Mouse (Mus musculus): Measurements from ENCODE around the gene Ss18l1. TPM values are rescaled to one million over a fixed set of nuclear protein-coding genes. Genes with fewer than 3 reads are reported as not detected.

Gene Ss18l1
- total and polyA plus RNA-seq, 3 experiments: 3.1 to 4.3 TPM; not detected in 1

DNA sequence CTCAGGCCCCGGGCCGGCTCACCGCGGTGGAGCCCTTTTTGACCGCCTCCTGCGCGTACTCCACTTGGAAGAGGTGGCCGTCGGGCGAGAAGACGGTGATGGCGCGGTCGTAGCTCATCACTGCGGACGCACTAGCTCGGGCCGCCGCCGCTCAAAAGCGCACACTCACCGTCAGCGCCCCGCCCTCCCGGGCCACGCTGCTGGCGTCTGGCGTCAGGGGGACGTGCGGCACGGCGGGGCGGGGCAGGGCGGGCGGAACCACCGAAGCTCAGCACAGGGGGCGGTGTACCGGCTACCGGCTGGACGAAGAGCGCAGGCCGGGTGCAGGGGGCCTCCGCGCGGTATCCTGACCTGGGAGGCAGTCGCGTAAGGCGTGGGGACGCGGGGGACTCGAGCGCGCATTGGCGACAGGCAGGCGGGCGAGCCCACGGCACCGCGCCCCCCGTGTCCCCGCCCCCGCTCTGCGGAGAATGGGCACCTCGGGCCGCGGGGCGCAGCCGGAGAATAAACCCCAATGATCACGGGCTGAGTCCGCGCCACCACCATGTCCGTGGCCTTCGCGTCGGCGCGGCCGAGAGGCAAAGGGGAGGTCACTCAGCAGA is at the start of gene Ss18l1, which contains the start of gene Psma7 (continued):
- no peak for TF ChIP-seq MYB (IDR thresholded peaks at IDR 0.05; ENCODE audit: low read depth, low read length)
- peak; percentile 75; the same call in 1 of the 2 replicates for TF ChIP-seq HCFC1 (IDR thresholded peaks at IDR 0.05; ENCODE audit: low read depth, low read length)
- no peak for TF ChIP-seq ZKSCAN1 (IDR thresholded peaks at IDR 0.05; ENCODE audit: low read depth, low read length)

DNA sequence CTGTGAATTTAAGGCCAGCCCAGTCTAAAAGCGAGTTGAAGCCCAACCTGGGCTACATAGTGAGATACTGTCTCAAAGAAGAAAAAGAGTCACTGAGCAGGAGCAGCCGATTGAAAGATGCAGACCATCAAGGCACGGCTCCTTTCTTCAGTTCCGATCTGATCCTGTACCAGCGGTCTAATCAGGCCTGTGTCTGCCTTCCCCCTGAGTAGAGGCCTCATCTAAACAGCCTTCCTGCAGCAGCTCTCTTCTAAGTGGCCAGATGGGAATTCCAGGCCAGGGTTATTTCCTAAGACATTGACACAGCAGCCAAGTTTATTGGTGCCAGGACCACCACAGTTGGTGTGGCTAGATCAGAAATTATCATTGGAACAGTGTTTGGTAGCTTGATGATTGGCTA is 49.2 kb upstream of the Ss18l1 start:
- H3K36me3 ChIP-seq (ENCODE audit: control insufficient read depth in 1 of 2, insufficient read depth in 2 of 2, low read length in 2 of 2): no peaks in the 10 kb centered on the region
- H3K79me2 ChIP-seq (ENCODE audit: control insufficient read depth, insufficient read depth, low read length, poor library complexity): no peaks in the 10 kb centered on the region
- no peak for TF ChIP-seq GATA1 (IDR thresholded peaks at IDR 0.05; ENCODE audit: low read depth, low read length)
- TF ChIP-seq JUND (IDR thresholded peaks at IDR 0.05; ENCODE audit: low read depth, low read length): no peak
- no peak for TF ChIP-seq TBP (IDR thresholded peaks at IDR 0.05; ENCODE audit: low read depth, low read length)
- no peak for TF ChIP-seq E2F4 (IDR thresholded peaks at IDR 0.05; ENCODE audit: borderline replicate concordance, low read depth, low read length)
- TF ChIP-seq EP300 (IDR thresholded peaks at IDR 0.05; ENCODE audit: low read depth in 1 of 2, low read length in 2 of 2): no peak
- no peak for TF ChIP-seq MAZ (IDR thresholded peaks at IDR 0.05; ENCODE audit: low read depth, low read length)
- no peak for TF ChIP-seq POLR2AphosphoS2 (IDR thresholded peaks at IDR 0.05; ENCODE audit: low read length)
- TF ChIP-seq HCFC1 (IDR thresholded peaks at IDR 0.05; ENCODE audit: low read depth, low read length): no peak
- no peak for TF ChIP-seq NELFE (IDR thresholded peaks at IDR 0.05; ENCODE audit: low read depth, low read length)
- no peak for TF ChIP-seq RCOR1 (IDR thresholded peaks at IDR 0.05; ENCODE audit: low read depth, low read length)
- no peak for TF ChIP-seq MAX (IDR thresholded peaks at IDR 0.05; ENCODE audit: low read length)
- H3K4me1 ChIP-seq (ENCODE audit: control insufficient read depth in 1 of 2, insufficient read depth in 2 of 2, low read length in 2 of 2): no peaks in the 10 kb centered on the region
- no peaks in the 10 kb centered on the region for H3K9me3 ChIP-seq (replicated peaks; ENCODE audit: insufficient read depth, low read length)
- H3K9ac ChIP-seq (ENCODE audit: control insufficient read depth, low read depth, low read length, poor library complexity, severe bottlenecking): no peak overlapping the region
- no peak overlapping the region for H3K27ac ChIP-seq (ENCODE audit: control insufficient read depth, low read depth, low read length)
- H3K27me3 ChIP-seq (ENCODE audit: control insufficient read depth in 1 of 2, insufficient read depth in 2 of 2, low read length in 2 of 2): peaks cover 0 to 2% of the 10 kb centered on the region in 2 experiments; a peak in 3 of 4 replicates
- DNase-seq (ENCODE audit: low read depth, low spot score): no peak
- no peak overlapping the region for H3K4me3 ChIP-seq (ENCODE audit: control insufficient read depth in 1 of 2, insufficient read depth in 1 of 2, low read depth in 2 of 2, low read length in 2 of 2)

DNA sequence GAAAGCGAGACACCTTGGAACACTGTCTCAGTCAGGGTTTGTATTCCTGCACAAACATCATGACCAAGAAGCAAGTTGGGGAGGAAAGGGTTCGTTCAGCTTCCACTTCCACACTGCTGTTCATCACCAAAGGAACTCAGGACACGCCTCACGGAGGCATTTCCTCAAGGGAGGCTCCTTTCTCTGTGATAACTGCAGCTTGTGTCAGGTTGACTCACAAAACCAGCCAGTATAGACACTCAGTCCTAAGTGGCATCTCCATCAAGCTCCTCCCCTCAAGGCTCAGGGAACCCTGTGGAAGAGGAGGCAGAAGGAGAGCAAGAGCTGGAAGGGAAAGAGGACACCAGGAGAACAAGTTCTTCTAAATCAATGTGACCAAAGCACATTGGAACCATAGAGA is 43.9 kb upstream of the Ss18l1 start:
- no peaks in the 10 kb centered on the region; a peak in 1 of 4 replicates for H3K36me3 ChIP-seq (ENCODE audit: control insufficient read depth in 1 of 2, insufficient read depth in 2 of 2, low read length in 2 of 2)
- no peaks in the 10 kb centered on the region for H3K9me3 ChIP-seq (replicated peaks; ENCODE audit: insufficient read depth, low read length)
- TF ChIP-seq ELF1 (IDR thresholded peaks at IDR 0.05; ENCODE audit: low read depth, low read length) (no peak), MEF2A (IDR thresholded peaks at IDR 0.05; ENCODE audit: extremely low read depth, insufficient replicate concordance, low read depth, low read length, poor library complexity, severe bottlenecking) (no peak), NRF1 (IDR thresholded peaks at IDR 0.05; ENCODE audit: insufficient read depth, low read depth, low read length, poor library complexity, severe bottlenecking) (no peak), MYB (IDR thresholded peaks at IDR 0.05; ENCODE audit: low read depth, low read length) (no peak), RCOR1 (IDR thresholded peaks at IDR 0.05; ENCODE audit: low read depth, low read length) (no peak), BHLHE40 (IDR thresholded peaks at IDR 0.05; ENCODE audit: borderline replicate concordance, low read depth, low read length) (no peak), SMC3 (IDR thresholded peaks at IDR 0.05; ENCODE audit: low read depth, low read length) (no peak)
- no peak overlapping the region for H3K27ac ChIP-seq (ENCODE audit: control insufficient read depth, low read depth, low read length)
- no peak overlapping the region for H3K9ac ChIP-seq (ENCODE audit: control insufficient read depth, low read depth, low read length, poor library complexity, severe bottlenecking)
- H3K4me3 ChIP-seq (ENCODE audit: control insufficient read depth in 1 of 2, insufficient read depth in 1 of 2, low read depth in 2 of 2, low read length in 2 of 2): no peak overlapping the region
- H3K27me3 ChIP-seq (ENCODE audit: control insufficient read depth in 1 of 2, insufficient read depth in 2 of 2, low read length in 2 of 2): peaks cover 10 to 11% of the 10 kb centered on the region in 2 experiments
- no peak for DNase-seq (ENCODE audit: low read depth, low spot score)
- peaks cover 0 to 3% of the 10 kb centered on the region in 2 experiments; a peak in 1 of 4 replicates for H3K4me1 ChIP-seq (ENCODE audit: control insufficient read depth in 1 of 2, insufficient read depth in 2 of 2, low read length in 2 of 2)
- no peaks in the 10 kb centered on the region for H3K79me2 ChIP-seq (ENCODE audit: control insufficient read depth, insufficient read depth, low read length, poor library complexity)

Data from MEL (cell line).